Mouse (Mus musculus) ES-Bruce4 (cell line): ENCODE data around the gene Sh3bp2.

Experiments
- CTCF ChIP-seq: IDR thresholded peaks from one replicate; pipeline ENCODE4 v1.8.1; 2011; ENCODE audit warnings: low read depth, low read length
- POLR2A ChIP-seq: IDR thresholded peaks from one replicate; pipeline ENCODE4 v1.8.1; 2011; ENCODE audit warnings: low read length; ENCODE audit not compliant: insufficient read depth

DNA sequence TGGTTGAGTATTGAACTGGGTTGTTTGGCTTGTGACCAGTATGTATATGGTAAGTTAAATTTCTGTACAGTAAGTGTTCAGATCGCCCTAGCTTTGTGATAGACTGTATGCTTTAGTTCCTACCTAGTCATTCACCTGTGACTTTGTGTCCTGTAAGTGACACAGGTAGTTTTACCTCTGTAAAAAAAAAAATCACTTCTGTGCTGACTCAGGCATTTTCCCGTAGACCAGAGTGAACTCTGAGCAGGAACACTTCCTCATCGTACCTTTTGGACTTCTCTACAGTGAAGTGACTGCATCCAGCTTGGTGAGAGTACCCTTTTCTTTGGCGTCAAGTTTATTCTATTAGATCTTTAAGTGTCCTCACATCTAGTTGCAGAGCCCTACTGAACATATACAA is 84.3 kb downstream of the Sh3bp2 start:
- TF ChIP-seq CTCF = no peak
- TF ChIP-seq POLR2A = no peak
